Mouse (Mus musculus) spleen, adult 12 weeks (tissue): ENCODE results near the gene Alk.

Source experiments
- DNase-seq: peaks from one replicate; pipeline ENCODE4 v3.0.0; 2022; ENCODE audit warnings: low spot score

Gene Alk

GRCm38 (mm10) chr17:72021733-72022669 lies 582.4 kb downstream of the Alk start:
- no peak for DNase-seq

- no peak for DNase-seq
Measured at GRCm38 (mm10) chr17:72017329-72017728, 587.1 kb downstream of the Alk start.

- DNase-seq: no peak
Measured at GRCm38 (mm10) chr17:72015253-72015652, 589.2 kb downstream of the Alk start.

GRCm38 (mm10) chr17:72012775-72013174 lies 591.7 kb downstream of the Alk start:
- no peak for DNase-seq

- DNase-seq: no peak
Measured at GRCm38 (mm10) chr17:72009836-72010235, 594.6 kb downstream of the Alk start.

- DNase-seq: no peak
Measured at GRCm38 (mm10) chr17:72008389-72008788, 596.0 kb downstream of the Alk start.

- no peak for DNase-seq
Measured at GRCm38 (mm10) chr17:72005365-72005764, 599.1 kb downstream of the Alk start.

GRCm38 (mm10) chr17:71999527-72000482 lies 604.6 kb downstream of the Alk start:
- no peak for DNase-seq

- DNase-seq: no peak
Measured at GRCm38 (mm10) chr17:71997680-71998079, 606.7 kb downstream of the Alk start.

- DNase-seq: no peak
Measured at GRCm38 (mm10) chr17:71995539-71995938, 608.9 kb downstream of the Alk start.

- no peak for DNase-seq
Measured at GRCm38 (mm10) chr17:71994144-71994543, 610.3 kb downstream of the Alk start.

GRCm38 (mm10) chr17:71993011-71993410 lies 611.4 kb downstream of the Alk start:
- no peak for DNase-seq

- no peak for DNase-seq
Measured at GRCm38 (mm10) chr17:71991260-71991659, 613.2 kb downstream of the Alk start.

GRCm38 (mm10) chr17:71990176-71990720 lies 614.2 kb downstream of the Alk start:
- DNase-seq: no peak

- DNase-seq: no peak
Measured at GRCm38 (mm10) chr17:71988736-71989569, 615.5 kb downstream of the Alk start.

- DNase-seq: no peak
Measured at GRCm38 (mm10) chr17:71986998-71987397, 617.4 kb downstream of the Alk start.

GRCm38 (mm10) chr17:71986456-71986855 lies 618.0 kb downstream of the Alk start:
- no peak for DNase-seq

GRCm38 (mm10) chr17:71981177-71981576 lies 623.2 kb downstream of the Alk start:
- no peak for DNase-seq

GRCm38 (mm10) chr17:71980518-71981145 lies 623.8 kb downstream of the Alk start:
- DNase-seq: no peak

GRCm38 (mm10) chr17:71979137-71979536 lies 625.3 kb downstream of the Alk start:
- DNase-seq: no peak

GRCm38 (mm10) chr17:71976661-71977060 lies 627.8 kb downstream of the Alk start:
- DNase-seq: no peak
